Mouse (Mus musculus) erythroblast, embryonic 14.5 days (primary cell): Measurements from ENCODE around the gene Itih5.

Source experiments
- GATA1 ChIP-seq: IDR thresholded peaks from 2 replicates; pipeline ENCODE4 v1.6.1; 2012; ENCODE audit warnings: low read length, inconsistent platforms, mixed read lengths
- TAL1 ChIP-seq: IDR thresholded peaks from 3 replicates; pipeline ENCODE4 v1.6.1; 2012; ENCODE audit warnings: low read length, inconsistent platforms, mixed read lengths

DNA sequence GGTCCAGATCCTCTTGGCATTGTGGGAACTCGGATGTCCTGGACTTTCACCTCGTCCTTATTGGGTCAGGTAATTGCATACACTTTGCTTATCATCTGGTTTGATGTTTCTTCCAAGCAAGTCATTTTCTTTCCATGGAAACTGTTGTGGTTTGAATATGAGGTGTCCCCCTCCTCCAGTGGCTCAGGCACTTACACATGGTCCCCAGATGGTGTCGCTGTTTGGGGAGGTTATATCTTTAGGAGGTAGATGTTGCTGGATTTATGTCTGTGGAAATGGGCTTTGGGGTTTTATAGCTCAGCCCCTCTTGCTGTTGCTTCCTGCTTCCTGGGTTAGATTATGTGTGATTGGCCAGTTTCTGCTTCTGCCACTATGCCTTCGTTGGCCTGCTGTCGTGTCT, 103.6 kb downstream of the Itih5 start:
- TF ChIP-seq TAL1 (no peak), GATA1 (no peak)
